Mouse (Mus musculus) gastrocnemius, postnatal 25 days (tissue): ENCODE measurements at regions not wholly inside any gene's neighbourhood (a gene's known extent, or its start where the extent isn't known, plus 50 kb on each side); places are given as distances from the start of the nearest gene placed in this dataset.
A peak's percentile ranks its signal among the peaks of the same experiment; 100 is the strongest.

Experiments
- DNase-seq: peaks from one replicate; pipeline ENCODE4 v3.0.0; 2022

DNA sequence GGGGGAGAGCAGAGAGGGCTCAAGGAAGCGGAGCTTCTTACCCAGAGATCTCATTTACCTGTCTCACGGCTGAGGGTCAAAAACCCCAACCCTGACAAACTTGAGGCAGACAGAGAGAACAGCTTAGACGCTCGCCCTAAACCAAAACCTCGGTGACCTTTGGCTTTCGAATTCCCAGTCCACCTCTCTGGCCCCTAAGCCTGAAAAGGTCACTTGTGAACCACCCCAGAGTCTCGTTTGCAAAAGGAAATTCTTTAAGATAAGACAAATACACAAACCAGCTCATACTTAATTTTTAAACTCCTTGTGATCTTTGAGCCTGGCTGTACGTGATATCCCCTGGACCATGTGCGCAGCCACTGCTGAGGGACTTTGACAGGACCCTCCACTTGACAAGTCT, 250.2 kb upstream of the Dio3 start:
- DNase-seq: no peak

DNA sequence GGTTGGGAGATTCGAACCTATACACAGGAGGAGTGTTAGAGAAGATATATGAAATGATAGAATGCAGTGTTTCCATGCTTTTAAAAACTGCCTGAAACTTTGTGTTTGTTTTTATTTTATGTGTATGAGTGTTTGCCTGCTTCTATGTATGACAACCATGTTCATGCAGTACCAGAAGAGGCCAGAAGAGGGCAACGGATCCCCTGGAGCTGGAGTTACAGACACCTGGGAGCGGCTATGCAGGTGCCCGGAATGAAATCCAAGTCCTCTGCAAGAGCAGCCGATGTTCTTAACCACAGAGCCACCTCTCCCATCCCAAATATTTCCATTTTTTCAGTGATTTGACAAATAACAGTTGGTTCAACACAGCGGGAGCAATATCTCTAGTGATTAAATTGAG, 247.5 kb upstream of the Dio3 start:
- DNase-seq: no peak

DNA sequence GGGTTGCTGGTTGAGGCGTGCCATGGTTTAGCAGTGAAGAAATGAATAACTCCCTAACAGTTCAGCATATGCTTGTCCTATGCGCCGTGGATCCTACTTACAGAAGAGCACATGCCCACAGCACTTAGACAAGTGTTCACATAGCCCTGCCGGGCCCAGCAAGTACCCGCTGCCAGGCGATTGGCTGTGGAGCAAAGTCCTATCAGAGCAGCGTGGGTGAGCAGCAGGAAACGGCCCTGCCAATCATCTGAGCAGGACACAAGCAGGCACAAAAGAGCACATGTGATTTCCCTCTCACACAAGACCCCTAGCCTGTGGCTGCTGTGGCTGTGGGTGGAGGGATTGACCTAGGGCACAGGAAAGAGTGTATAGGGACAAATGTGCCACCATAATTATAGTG, 243.7 kb upstream of the Dio3 start:
- no peak for DNase-seq

DNA sequence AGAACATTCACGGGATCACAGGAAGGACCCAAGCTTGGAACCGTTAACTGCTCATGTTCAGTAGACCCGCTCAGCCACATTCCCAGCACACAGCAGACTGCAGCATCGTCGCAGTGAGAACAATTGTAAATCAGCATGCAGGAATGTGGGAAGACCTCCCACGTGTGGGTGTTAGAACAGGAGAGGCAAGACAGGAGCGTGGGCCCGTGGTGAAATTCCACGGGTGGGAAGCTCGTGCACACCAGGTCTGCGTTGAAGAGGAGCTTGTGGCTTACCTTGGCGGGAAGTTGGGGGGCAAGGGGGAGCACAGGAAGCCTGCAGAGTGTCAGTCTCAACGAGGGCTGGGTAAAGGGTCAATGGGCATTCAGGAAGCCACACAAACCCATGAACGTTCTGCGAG, 238.2 kb upstream of the Dio3 start:
- DNase-seq: no peak

DNA sequence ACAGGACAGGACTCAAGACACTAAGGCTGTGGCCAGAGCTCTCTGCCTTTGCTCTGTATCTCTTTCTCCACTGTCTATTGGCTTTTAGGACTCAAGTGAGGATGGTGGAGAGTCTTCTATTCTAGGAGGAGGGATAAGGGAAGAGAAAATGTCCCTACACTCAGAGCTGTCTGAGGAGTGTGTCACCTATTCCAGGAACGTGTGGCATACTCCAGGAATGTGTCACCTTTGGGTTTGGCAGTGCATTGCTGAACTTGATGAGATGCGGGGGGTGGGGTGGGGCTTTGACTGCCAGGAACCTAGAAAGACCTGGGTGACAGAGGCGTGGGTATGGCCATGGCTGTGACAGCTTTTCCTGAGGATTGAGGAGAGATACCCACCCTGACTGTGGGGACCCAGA, 237.1 kb upstream of the Dio3 start:
- DNase-seq: no peak

DNA sequence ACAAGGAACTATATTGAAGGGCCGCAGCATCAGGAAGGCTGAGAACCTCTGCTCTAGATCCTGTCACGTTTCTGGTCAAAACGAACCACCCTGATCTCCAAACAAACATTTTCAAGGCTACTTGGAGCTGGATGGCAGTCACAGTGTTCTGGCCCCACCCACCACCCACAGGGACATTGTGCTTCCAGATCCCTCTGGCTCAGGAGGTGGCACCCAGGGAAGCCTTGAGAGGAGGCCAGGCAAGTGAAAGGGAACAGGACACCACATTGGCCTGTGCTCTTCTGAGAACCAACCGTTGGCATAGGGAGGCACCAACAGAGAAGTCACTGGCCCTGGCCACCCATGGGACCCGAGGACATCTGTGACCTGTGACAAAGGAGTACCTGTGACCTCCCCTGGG, 234.6 kb upstream of the Dio3 start:
- DNase-seq: no peak

DNA sequence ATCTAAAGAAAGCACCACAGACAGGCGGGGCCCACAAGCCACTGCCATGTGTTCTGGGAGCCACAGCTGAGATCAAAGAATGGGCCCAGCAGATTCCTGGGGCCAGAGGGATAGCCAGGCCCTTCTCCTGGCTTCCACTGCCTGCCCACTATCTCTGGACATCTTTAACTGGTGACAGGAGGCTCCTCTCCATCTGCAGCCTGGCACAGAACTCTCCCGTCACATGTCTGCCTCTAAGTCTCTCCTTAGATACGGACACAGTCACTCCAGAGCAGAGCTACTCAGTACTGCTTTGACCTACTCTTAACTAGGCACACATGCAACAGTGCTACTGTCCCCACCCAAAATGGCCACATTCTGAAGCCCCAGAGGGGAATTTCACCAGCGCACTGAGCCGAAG, 234.1 kb upstream of the Dio3 start:
- no peak for DNase-seq

DNA sequence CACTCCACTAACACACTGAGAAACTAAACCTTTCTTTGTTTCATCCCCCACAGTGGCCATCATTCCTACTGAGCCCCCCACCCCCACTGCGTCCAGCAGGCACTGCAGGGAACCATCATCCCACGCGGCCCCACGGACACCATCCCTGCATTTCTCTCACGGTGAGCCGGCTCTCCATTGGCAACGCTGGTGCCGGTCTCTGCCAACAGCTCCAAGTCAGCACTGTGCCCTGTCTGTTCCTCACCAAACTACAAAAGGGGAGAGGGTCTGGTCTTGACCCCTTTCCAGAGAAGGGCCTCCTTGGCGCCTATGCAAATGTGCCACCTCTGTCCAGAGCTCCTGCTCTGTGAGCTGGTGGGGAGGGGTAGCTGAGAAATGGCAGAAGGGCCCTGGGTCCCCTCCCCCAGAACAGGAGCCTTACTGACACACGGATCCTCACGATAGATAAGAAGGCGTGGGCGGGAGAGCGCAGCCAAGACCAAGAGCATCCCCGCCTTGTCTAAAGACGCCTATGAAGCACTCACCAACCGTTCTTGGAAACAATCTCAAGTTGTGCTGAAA, 233.0 kb upstream of the Dio3 start:
- no peak for DNase-seq

DNA sequence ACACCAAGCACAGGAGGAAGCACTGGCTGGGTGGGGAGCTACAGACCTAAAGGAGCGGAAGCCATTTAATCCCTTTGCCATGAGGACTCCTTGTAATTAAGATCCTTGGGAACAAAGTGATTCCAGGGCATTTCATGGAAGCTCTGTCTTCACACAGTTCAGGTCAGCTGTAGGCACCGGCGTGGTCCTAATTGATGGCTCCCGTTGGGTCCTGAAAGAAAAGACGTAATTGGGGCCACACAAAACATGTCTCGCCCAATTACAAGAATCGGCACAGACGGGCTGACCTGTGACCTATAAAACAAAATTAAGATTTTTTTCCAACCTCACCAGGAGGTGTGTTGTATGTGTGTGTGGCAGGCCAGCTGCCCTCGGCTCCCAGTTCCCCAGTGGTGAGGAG, 232.3 kb upstream of the Dio3 start:
- no peak for DNase-seq

DNA sequence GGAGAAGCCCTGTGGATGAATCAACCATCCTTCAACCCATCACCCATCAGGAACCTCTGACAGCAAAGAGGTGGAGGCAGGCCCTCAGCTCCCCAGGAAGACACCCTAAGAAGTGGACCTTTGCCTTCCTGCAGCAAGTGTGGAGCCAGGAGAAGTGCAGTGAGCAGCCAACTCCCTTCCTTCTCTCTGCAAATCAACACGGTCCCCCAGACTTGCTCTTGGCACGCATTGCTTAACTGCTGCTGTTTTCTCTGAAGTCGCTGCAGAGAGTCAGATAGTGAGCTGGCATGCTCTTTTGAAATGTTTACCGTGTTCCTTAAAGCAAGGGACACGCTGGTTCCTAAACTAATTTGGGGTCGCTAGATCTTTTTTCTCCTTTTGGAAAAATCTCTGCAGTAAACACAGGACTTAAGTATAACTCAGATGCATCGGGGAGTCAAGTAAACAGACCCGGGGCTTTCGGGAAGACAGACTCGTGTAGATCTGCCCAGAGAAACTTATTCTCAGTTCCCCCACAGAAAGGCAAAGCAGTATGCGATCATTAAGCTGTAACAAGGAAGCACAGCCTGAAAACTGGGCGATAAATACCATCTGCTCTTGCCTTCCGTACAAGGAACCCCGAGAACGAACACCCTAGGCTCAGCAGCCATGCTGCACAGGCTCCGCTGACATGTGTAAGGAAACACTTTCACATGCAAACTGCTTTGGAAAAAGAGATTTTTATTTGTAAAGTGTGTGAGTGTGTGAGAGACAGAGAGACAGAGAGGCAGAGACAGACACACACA, 231.2 kb upstream of the Dio3 start:
- no peak for DNase-seq

DNA sequence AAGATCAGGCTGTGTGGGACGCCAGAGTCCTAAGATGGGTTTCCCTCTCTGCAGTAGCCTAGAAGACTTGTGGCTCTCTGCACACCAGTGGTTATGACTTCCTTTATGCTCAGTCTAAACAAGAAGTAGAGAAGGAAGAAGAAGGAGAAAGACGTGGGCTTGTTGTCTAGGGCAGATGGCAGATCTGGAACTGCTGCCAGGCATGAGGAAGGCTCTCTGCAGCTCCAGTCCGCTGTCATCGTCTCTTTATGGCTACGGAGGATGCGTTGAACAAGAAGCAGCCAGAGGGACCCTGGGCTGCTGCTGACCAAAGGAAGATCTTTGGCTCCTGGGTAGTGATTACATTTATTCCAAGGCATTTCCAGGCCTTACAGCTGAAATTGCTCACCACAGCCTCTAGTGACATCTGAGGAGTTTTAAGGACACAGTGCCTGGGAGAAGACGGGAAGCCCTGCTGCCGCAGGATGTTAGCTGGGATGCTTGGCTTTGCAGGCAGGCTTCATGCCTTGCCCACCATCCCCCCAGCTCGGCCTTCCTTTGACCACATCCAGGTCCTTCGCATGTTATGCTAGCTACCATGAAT, 229.6 kb upstream of the Dio3 start:
- no peak for DNase-seq

DNA sequence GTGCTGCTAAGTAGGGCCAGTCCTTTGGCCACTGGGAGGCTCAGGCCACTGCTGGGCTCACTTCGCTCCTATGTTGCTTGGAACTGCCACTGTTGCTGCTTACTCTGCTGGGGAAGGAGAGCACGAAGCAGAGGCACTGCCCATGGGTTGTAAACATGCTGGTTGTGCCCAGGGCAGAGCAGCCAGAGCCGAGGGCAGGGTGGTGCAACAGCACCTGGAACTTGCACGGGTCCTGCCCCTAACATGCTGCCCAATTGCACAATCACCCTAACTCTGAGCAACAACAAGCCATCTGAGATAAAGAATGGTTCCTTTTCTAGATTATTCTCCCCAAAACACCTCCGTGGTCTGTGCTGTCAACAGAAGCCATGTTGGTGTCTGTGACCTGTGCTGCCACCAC, 219.5 kb upstream of the Dio3 start:
- DNase-seq: no peak

DNA sequence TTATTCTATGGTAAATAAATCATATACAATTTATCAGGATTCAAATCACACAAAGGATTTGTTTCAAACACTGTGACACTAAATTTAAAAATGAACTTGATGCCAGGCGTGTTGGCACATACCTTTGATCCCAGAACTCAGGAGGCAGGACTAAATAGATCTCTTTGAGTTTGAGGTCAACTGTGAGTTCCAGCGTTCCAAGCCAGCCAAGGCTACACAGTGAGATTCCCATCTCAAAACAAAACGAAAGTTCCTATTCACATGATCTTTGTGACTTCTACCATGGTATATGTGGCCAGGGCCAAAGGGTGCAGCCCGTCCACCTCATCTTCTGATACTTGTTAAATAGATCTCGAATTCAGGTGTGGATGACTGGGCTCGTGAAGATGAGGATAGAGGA, 216.9 kb upstream of the Dio3 start:
- no peak for DNase-seq

DNA sequence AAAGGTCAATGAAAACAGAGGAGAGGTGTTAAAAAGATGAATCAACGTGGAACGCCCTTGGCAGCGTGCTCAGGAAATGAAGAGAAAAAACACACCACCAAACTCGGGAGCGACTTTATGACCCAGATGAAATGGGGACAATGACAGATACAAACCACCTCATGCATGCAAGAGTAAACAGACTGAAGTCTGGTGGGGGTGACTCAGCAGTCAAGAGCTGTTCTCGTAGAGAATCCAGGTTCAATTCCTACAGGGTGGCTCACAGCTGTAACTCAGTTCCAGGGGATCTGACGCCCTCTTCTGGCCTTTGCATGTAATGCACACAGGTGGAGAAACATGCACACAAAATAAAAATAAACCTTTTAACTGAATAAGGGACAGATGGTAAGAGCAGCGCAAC, 215.9 kb upstream of the Dio3 start:
- DNase-seq: no peak

DNA sequence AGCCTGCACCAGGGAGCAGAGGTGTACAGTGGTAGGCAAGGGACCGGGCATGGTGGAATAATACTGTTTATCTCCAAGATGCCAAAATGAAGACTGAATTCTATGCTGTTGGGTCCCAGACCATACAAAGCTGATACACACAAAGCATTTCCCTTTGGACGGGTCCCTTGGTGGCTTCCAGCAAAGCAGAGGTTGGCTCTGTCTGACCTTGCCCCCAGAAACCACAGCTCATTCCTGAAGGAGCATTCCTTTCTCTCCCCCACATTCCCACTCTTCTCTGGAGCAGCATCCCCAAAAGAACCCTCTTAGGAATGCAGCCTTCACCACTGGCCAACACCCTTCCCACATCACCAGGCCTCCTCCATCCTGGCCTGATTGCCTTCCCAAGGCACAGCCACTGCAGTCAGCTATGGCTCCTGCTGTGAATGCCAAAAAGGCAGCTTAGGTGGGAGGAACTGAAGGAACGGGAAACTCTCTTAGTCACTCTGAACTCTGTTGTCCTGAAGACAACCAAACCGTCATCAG, 212.4 kb upstream of the Dio3 start:
- no peak for DNase-seq

DNA sequence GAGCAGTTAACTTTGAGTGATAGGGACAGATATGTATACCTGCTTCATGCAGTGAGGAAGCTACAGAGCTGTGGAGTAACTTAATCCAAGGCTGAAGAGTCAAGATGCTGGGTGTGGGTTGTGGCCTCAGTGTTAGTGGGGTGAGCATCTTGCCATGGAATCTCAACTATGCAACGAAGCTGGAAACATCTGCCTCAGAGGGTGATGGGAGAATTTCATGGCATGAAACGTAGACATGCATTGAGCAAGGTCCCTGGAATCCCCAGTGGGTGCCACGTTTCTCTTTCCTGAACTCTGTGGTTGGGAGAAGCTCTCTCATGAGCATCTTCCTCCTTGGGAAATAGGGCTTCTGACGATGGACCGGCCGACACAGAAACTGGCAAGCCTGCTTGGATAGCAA, 208.4 kb upstream of the Dio3 start:
- DNase-seq: no peak

DNA sequence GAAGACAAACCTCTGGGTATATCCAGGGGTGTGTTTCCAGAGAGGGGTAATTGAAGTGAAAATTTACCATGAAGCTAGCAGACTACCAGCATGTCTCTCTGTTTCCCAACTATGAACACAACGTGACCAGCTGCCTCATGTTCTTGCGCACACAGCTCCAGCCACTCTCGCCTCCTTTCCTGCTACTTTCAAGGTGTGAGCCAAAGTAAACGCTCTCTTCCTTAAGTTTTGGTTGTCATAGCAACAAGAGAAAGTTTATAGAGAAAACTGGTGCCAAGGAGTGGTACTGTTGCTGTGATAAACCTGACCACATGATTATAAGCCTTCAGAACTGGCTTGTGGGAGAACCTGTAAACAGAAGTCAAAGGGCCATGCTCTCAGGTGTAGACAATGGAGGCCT, 207.0 kb upstream of the Dio3 start:
- DNase-seq: no peak

DNA sequence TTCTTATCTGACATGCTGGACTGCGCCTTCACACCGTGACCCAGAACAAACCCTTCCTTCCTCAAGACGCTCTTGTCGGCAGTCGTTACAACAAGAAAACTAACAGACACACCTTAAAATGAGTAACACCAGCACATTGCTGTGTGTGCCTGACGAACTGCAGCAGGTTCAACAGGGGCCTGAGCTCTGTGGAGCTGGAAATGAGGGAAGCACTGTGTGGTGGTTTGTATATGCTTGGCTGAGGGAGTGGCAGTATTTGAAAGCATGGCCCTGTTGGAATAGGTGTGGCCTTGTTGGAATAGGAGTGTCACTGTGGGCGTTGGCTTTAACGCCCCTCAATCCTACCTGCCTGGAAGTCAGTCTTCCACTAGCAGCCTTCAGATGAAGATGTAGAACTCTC, 203.9 kb upstream of the Dio3 start:
- DNase-seq: no peak

DNA sequence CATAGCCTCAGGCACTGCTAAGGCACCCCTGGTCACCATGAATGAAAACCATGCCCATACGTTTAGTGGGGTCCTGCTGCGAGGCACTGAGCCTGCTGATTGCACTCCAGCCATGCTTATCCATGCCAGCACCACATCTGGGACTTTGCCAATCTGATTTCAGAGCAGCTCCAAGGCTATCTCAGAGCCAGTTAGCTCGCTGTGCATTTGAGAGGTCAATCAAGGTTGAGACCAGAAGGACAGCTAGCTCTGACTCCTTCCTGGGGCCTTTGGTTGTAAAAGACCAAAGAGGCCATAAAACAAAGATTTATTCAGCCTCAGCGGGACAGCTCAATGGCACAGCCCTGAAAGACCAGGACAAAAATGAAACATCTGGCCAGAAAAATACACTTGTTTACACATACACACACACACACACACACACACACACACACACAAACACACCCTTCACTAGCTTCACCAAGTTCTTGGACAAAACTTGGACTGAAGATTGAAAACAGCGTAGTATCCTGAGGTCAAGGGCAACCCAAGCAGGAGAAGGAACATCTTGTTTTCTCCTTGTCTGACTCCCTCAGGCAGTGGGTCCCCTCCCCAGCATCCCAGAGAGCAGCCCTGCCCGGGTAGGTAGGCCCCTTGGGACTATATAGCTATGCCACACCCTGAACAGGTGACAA, 201.5 kb upstream of the Dio3 start:
- DNase-seq: peak; percentile 11

DNA sequence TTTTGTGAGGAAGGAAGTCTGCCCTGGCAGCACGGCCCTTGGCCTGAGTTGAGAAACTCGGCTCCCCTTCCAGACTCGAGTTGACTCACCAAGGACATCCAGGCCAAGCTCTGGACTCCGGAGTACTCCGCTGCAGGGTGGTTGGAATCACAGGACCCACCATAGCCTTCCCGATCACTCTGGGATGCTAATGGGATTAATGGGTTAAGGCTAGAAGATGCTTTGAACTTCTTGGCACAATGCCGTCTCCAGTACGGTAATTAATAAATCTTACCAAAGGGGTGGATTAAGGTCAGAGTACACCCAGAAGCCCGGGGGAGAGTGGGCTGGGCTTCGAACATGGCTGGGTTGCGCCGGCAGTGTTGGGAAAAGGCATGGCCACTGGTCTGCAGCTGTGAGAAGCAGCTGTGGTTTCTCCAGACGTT, 200.8 kb upstream of the Dio3 start:
- DNase-seq: peak; percentile 66

DNA sequence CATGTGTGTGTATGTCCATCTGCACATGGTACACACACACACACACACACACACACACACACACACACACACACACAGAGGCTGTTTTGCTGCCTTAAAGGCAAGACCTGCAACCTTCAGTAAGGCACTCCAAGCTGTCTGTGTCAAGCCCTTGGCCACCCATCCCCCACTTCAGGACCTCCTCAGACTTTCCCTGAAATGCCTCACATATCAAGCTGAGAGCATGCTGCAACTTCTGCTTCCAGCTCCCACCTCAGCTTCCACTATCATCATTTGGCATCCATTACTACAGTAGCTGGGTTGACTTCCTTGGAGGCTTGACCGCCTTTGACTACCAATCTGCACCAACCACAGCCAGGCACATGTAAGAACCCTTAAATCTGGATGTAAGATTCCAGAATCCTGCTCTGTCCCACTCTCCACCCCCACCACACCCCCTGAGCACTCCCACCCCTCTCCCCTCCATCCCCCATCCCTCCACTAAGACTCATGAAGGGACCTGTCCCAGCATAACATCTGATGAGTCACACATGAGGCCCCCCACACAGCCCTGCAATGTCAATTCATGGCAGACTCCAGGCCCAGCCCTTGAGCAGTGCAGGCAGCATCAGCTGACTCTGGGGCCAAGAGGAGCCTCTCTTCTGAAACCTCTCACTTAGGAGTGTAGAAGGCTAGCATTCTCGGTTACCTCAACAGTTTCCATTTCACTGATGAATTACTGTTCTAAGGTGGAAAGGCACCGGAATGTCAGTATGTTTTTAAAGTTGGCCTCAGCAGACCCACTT, 196.8 kb upstream of the Dio3 start:
- DNase-seq: no peak

DNA sequence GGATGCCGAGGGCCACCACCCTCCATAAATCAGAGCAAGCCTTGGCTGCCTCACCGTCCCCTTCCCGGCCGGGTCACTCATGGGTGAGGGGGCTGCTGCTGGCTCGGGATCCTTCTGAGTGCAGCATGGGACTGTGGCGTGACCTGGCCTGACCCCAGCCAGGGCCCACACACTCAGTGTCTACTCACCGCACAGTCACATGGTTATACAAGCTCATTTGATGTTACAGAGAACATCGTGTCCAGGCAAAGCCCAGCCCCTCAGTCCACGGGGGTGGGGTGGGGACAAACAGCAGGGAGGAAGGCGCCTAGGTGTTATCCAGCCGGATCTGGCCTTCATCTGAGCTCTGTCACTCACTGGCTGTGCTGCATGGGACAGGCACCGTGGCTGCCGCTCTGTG, 195.9 kb upstream of the Dio3 start:
- DNase-seq: peak; percentile 50
